Mouse (Mus musculus) spleen, adult 2 months (tissue): Measurements from ENCODE around the gene Ripply3.

Source experiments
- CTCF ChIP-seq: fragments of 200-500 bp; IDR thresholded peaks from 2 replicates; pipeline ENCODE4 v1.5.1; 2011; ENCODE audit warnings: mild to moderate bottlenecking, inconsistent platforms; ENCODE audit not compliant: insufficient read depth, insufficient read length, insufficient replicate concordance; ENCODE audit errors: extremely low read depth
- POLR2A ChIP-seq: fragments of 200-500 bp; IDR thresholded peaks from 2 replicates; pipeline ENCODE4 v1.6.1; 2011; ENCODE audit warnings: low read depth, low read length, inconsistent platforms

DNA sequence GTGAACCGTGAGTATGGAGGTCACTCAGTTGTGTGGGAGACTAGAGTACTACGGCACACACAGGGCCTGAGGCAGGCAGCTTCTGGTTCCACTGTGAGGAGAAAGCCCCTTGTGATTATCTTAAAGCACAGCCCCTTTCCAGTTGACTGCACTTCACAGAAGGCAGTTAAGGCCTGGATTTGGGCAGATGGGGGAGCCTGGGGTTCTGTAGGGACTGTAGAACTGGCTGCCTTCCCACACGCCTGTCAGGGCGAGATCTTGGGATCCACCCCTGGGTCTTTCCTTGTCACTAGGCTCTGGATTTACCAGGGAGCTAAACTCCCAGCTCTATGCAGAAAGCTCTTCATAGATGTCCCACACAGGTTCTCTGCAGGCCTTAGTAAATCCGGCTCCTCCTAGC lies 2.2 kb downstream of the Ripply3 start:
- TF ChIP-seq POLR2A = no peak
- TF ChIP-seq CTCF = no peak
